Mouse (Mus musculus) lung, postnatal 25 days (tissue): ENCODE results near the gene Pygo2.

Experiments used
- DNase-seq: peaks from one replicate; pipeline ENCODE4 v3.0.0; 2022; ENCODE audit warnings: low spot score

Gene Pygo2

DNA sequence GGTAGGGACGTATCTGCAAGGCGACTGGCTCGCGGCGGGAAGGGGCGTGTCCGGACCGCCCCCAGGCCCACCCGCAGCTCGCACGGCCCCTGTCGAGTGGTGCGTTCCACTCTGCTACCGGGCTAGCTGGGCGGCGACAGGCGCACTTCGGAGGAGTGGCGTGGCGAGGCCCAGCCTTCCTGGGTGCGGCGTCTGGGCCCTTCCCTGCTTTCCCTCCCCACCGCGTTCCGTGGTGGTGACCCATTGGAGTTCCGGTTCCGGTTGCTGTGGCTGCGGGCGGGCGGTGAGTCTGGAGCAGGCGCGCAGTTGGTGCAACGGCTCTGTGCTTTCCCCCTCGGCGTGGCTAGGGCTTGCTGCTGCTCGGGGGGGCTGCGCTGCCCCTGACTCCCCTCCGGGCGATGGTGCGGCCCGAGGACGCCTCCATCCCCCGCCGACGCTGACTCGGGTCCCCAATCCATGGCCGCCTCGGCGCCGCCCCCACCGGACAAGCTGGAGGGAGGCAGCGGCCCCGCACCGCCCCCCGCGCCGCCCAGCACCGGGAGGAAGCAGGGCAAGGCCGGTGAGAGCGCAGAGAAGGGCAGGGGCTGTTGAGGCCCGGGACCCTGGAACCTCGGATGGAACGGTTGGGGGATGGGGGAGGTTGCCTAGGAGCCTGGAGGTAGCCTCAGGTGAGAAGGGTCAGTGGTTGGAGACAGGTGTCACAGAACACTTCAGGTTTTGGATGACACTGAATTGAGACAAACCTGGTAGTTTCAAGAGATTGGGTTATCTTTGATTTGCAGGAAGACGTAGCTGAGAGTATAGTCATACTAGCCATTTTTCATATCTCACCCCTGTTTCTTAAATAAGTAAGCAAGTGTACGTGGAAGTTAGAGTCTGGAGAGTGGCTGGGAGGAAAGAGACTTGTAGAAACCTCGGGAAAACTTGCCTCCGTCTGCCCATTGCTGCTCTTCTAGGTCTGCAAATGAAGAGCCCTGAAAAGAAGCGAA is at the start of gene Pygo2:
TSS of gene Pygo2 (plus strand) at position 44 of the 989 bp plus-strand sequence.
- DNase-seq: peak; percentile 98

DNA sequence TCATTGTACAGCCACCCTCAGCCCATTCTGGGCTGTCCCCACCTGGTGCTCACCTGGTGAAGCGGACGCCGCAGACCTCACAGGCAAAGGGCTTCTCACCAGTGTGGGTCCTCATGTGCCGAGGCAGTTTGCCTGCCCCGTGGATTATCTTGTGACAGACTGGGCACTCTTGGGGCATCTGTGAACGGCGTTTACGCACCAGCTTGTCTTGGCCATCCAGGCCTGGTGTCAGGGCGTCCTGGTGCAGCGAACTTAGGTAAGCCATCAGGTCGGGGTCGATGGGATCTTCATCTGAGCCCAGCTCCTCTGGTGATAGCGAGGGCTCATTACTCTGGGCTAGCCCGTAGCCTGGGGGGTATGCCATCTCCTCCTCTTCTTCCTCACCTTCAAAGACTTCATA is 49.7 kb upstream of the Pygo2 start:
- DNase-seq: no peak

DNA sequence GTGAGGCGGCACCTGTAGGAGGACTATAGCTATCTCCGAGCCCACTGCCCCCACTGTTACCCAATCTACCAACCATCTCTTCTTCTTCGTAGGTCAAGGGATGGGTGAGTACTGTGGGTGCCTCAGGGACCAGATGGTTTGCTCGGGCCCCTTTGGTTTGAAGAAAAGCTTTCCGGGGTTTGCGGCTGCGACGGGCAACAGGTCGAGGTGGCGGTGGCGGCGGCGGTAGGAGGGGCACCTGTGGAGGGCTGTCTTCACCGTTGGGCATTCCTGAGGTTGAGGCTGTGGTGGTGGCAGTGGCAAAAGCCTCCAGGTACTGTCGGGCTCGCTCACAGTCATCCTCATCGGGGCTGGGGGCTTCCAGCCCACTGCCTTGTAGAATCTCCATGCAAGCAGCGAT is 49.3 kb upstream of the Pygo2 start:
- no peak for DNase-seq

GRCm38 (mm10) chr3:89381233-89381632 is 48.8 kb upstream of the Pygo2 start:
- no peak for DNase-seq

GRCm38 (mm10) chr3:89382033-89382882 is 47.8 kb upstream of the Pygo2 start:
- no peak for DNase-seq

GRCm38 (mm10) chr3:89382950-89383349 is 47.1 kb upstream of the Pygo2 start:
- DNase-seq: no peak

DNA sequence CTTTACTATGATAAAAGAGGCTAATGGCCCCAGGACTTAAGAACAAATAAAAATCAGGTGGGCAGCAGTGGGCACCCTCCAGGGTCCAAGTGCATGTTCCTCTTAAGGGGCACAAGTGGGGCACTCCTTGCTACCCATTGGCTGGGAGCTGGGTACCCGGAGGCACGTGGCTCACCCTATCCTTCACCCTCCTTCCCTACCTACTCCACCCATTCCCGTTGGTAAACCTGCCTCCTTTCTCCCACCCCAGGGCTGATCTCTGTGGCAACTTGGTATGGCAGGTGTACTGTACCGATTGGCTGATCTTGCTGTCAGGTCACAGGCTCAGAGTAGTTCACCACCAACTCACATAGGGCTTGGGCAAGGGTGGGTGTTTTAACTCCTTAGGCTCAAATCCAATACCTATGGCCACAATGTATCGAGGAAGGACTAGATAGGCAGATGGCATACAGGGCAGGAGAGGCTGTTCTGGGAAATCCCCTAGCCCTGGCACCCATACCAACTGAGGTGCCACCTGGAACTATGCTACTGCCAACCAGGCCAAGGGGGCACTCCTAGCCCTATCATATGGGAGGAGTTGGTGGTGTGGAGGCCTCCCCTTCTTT is 46.3 kb upstream of the Pygo2 start:
- no peak for DNase-seq

DNA sequence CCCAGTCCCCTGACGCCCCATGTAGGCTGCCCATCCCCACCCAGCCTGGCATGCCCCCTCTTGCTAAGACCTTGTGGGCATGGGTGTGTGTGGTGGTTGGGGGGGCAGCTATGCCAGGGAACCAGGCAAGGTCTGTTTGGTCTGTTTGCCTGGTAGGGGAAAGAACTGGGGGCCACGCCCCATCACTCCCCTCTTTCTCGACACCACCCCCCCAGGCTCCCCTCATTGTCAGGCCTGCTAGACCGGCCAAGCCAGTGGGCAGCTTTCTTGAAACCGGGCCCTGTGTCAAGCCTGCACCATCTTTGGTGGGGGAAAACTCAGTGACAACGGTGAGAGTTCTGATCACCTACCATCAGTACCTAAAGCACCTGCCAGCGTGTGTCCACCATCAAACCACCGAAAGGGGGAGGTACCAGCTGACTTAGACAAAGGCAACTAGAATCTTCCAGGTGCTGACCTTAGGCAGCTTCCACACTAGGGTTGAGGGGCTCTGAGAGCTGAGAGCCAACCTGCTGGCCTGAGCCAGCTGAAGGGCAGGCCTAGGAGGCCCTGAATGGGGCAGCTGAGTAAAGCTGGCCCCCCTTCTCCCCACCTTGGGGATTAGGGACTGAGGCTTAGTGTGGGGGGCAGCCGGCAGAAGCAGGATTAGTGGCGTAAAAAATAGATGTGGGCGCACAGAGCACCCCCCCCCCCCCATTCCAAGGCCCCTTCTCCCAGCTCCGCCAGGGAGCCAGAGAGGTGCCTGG is 45.5 kb upstream of the Pygo2 start:
- DNase-seq: no peak

DNA sequence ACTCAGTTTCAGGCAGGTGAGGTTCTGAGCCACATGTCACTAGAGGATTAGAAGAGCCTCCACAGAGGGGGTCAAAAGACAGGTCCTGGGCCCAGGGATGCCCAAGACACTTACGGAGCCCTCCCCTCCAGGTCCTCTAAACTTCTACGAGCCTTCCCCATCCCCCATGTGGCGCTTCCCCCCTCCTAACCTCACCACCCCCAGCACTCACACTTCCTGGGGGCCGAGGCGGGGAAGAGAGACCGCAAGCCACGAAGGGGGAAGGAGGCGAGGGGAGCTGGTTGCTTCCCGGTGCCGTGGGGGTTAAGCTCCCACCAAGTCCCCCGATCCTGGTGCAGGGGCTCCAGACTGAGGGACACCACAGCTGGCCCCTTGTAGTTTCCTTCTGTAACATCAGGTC is 44.6 kb upstream of the Pygo2 start:
- DNase-seq: no peak

- no peak for DNase-seq
Measured at GRCm38 (mm10) chr3:89386438-89387420, 43.3 kb upstream of the Pygo2 start.

DNA sequence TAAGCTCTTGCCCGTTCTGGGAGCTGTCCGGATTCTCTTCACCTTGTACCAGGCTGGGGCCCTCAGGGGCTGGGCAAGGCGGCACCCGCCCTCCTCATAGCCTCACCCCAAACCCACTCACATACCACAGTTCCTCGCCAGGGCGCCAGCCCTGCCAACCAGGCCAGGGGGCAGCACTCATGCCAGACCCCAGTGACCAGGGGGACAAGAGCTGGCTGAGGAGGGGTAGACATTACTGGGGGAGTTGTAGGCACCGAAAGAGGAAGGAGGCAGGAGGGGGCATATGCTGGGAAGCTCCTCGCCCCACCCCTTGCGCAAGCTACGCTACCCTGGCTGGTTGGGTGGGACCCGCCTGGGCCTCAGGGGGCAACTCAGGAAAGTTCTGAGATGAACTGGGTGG is 42.4 kb upstream of the Pygo2 start:
- DNase-seq: no peak

DNA sequence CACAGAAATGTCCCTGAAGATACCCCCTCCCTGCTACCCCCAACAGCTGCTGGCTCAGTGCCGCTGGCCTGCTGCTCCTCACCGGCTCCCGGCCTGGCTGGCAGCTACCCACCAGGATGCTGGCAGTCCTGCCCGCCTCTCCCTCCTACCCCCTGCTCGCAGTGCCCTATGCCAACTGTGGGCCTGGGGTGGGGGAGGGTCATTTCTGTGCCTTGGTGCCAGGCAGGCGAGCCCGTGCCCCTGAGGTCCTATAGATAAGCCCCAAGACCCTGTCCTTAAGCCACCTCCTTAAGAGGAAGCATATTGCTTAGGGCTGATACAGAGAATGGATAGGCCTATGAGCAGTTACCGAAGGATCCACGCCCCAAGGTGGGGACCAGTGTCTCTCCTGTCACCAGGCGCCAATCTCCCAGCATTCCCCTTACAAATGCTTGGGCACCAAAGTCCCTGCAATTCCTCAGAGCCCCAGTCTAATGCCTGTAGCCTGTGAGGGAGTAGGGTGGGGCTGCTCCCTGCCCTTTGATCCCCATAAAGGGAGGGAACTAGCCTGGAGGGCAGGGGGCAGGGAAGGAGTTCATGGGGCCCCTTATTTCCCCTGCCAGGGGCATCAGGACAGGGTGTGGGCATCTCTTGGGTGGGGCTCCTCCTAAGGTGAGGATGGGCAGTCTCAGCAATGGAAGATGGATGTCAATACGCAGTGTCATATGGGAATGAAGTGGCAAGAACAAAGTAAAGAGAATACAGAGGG is 41.7 kb upstream of the Pygo2 start:
- no peak for DNase-seq

- DNase-seq: no peak
Measured at GRCm38 (mm10) chr3:89388901-89389740, 40.9 kb upstream of the Pygo2 start.

DNA sequence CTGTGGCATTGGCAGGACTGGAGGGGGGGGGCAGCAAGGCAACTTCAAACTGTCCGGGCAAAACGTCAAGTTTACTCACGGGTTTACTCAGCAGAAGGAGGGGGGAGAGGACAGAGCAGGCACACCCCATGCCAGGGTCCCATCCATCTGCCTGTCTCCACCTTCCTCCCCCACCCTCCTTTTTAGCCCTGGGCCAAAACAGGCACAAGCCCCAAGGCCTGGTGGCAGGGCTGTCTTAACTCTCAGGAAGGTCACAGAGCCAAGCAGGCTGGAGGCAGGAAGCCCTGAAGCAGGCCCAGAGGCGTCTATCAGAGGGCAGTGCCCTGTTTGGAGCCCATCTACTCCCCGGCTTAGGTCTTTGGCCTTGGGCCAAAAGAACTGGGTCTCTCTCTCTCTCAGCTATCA is 39.9 kb upstream of the Pygo2 start:
- DNase-seq: no peak

DNA sequence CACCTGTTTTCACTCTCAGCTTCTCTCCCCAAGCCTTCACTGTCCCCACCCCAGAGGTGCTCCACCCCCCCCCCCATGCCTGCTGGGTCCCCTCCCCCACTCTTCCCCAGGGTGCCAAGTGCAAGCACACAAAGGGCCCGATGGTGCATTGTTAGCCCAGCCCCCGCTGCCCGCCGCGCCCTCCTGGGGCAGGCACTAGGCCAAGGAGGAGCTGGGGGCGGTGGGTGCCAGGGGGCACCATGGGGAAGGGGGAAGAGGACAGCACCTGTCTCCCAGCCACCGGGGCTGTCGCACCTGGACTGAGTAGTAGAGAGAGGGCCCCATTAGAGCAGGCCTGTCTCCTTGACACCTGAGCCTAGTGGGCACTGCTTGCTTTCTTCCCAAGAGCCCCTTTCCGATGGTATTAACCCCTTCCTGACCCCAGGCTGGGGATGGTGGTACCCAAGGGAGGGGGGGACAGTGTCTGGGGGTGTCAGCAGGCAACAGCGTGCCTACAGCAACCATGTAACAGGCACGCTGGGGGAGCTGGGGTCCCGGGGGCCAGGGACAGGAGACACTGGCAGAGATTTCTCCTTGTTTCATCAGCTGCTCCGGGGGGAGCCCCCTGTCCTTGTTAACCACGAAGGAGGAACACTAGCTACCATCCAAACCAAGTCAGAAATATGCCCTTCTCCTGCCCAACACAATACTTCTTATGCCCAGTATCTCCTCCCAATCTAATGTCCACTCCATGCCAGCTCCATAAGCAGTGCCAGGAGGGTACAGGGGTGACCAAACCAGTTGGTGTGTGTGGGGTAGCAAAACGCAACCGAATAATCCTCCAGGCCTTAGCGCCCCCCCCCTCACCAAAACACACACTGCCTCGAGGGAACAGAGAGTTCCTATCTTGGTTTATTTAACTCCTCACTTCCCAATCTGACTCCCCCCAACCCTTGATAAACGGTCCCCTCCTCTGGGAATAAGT is 39.0 kb upstream of the Pygo2 start:
- DNase-seq: no peak

DNA sequence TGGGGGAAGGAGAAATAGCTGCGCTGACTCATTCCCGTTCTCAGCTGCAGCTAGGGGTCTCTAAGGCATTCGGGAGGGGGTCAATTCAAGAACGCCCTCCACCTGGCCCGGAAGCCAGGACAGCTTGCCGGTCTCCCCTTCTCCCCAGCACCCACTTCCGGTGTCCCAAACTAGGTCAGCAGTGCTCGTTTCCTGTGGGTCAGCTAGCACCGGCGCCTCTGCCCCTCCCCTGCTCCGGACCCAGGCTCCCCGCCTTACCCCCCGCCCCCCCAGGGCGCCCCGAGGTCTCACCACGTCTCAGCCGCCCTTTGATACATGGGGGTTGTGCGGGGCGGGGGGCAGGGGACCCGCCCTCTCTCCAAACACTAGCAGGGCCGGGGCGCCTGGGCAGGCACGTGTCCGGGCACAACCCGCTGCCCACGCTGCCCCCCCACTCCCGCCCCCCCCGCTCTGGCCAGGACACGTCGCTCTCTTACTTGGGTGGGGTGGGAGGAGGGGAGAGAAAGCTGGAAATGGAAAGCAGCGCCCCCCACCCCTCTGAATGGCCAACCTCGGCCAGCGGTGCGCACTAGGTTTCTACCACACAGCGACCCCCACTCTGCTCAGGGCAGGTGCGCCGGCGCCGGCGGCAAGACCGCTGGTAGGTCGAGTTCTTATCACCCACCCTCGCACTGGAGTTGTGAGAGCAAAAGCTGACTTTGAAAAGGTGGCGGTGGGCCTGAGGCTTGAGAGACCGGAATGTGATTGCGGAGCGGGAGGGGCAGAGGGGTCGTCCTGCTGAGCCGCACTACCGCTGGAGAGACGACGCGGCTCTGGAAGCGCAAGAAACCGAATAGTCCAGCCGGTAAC is 38.1 kb upstream of the Pygo2 start:
- DNase-seq: no peak

DNA sequence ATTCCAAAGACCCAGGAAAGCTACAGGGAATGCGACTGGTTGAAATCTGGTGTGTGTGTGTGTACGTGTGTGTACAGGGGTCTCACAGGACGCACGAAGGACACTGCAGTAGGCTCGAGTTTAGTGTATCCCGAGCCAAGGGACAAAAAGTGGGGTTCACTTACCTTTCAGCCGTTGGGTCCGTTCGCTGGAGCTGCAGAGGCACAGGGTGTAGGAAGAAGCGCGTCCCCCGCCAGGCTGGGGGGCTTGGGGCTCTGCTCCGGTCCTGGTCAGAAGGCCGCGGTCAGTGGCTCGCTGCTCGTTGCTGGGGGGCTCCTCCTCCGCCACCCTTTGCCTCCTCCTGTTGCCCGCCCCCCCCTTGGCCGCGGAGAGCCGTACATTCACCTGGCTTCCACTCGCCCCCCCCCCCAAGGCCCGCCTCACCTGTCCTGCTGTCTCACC is 37.1 kb upstream of the Pygo2 start:
- no peak for DNase-seq
